Comparison of ENCODE assay signal across 8 mouse cellular contexts in genomic region chr8:124720938-124721861, GRCm38 (mm10). TPM values are rescaled to one million over a fixed set of nuclear protein-coding genes. Genes with fewer than 3 reads are reported as not detected.
DNase-seq lines count a peak whose midpoint lies in the region; ATAC-seq lines count a peak whose summit lies in the region.

No protein-coding gene starts in this region.

- 3% methylated on average over 31 of the region's 31 CpGs for WGBS in heart, embryonic 11.5 days (ENCODE audit: insufficient replicate concordance)
- 4% methylated on average over 31 of the region's 31 CpGs for WGBS in hindbrain, embryonic 10.5 days

- H3K9ac ChIP-seq in heart, embryonic 11.5 days (ENCODE audit: low read depth, low read length): peak overlapping the region; percentile 88

- no peaks in the 10 kb centered on the region for H3K36me3 ChIP-seq in heart, embryonic 11.5 days (ENCODE audit: control insufficient read depth, insufficient read depth, low read length)
- H3K36me3 ChIP-seq in hindbrain, embryonic 10.5 days: peaks cover 16% of the 10 kb centered on the region

- peaks cover 19% of the 10 kb centered on the region for H3K4me1 ChIP-seq in heart, embryonic 11.5 days (ENCODE audit: control insufficient read depth, insufficient read depth, low read length)
- H3K4me1 ChIP-seq in hindbrain, embryonic 10.5 days (replicated peaks): peaks cover 33% of the 10 kb centered on the region

- DNase-seq in heart, postnatal 10 days: no peak
- DNase-seq in 3T3-L1 (ENCODE audit: low read depth, low spot score): peak; percentile 31
- DNase-seq in R1 (ENCODE audit: low read depth, low spot score): peak; percentile 58
- no peak for DNase-seq in hindbrain, embryonic 10.5 days (ENCODE audit: low spot score)
- no peak for DNase-seq in urinary bladder, postnatal 25 days (ENCODE audit: low spot score)

- ATAC-seq in heart, embryonic 11.5 days (replicated peaks; ENCODE audit: insufficient number of reproducible peaks, low FRiP score, low TSS enrichment): peak; percentile 47
- peak; percentile 5; the same call in 1 of the 2 replicates for ATAC-seq in megakaryocyte progenitor cell, adult 5-6 weeks (replicated peaks; ENCODE audit: poor library complexity)
- ATAC-seq in inflammation-experienced regulatory T-cells, adult 6 months: no peak

- H3K4me3 ChIP-seq in heart, embryonic 11.5 days (ENCODE audit: low read depth, low read length): peak overlapping the region; percentile 98
- H3K4me3 ChIP-seq in hindbrain, embryonic 10.5 days: peak overlapping the region; percentile 99

- H3K4me2 ChIP-seq in heart, embryonic 11.5 days: peak overlapping the region; percentile 83

- H3K27me3 ChIP-seq in heart, embryonic 11.5 days (ENCODE audit: control insufficient read depth, insufficient read depth, low read length): no peaks in the 10 kb centered on the region
- H3K27me3 ChIP-seq in hindbrain, embryonic 10.5 days (ENCODE audit: insufficient read depth, poor library complexity, severe bottlenecking): no peaks in the 10 kb centered on the region

- H3K27ac ChIP-seq in heart, embryonic 11.5 days (ENCODE audit: low read depth, low read length): peak overlapping the region; percentile 29; the same call in 1 of the 2 replicates
- peak overlapping the region; percentile 92 for H3K27ac ChIP-seq in hindbrain, embryonic 10.5 days

- H3K9me3 ChIP-seq in heart, embryonic 11.5 days (replicated peaks; ENCODE audit: control insufficient read depth, low read length): no peaks in the 10 kb centered on the region
- no peaks in the 10 kb centered on the region for H3K9me3 ChIP-seq in hindbrain, embryonic 10.5 days

- intact Hi-C loops in heart, postnatal 10 days (cut with DNase I): no loop called here

RNA-seq across cellular contexts. Expression of gene Ttc13, which starts 0.6 kb away (rescaled TPM):
- polyA plus RNA-seq in heart, embryonic 11.5 days (2014; fragmentation: Nextera tagmentation; extraction: Ambion mirVana): 39.1 and 41.4 TPM in 2 replicates
- 10 to 100 TPM; 21.2 to 21.6 TPM for total RNA-seq in heart, postnatal 10 days (2021)
- polyA plus RNA-seq in hindbrain, embryonic 10.5 days (2016; fragmentation: Nextera tagmentation; extraction: Ambion mirVana): 49.2 and 49.7 TPM in 2 replicates
- 49.9 and 51.7 TPM in 2 replicates for total RNA-seq in megakaryocyte progenitor cell, adult 5-6 weeks (2015)
- 52.1 and 52.3 TPM in 2 replicates for total RNA-seq in megakaryocyte progenitor cell, adult 5-6 weeks (2017)
- polyA plus RNA-seq in inflammation-experienced regulatory T-cells, adult 6 months (2017; shearing (Covaris generic)): 10 to 100 TPM; 26.1 to 40.4 (median 39.4) TPM

RNA-seq across cellular contexts. Expression of gene Arv1, which starts 0.7 kb away (rescaled TPM):
- polyA plus RNA-seq in heart, embryonic 11.5 days (2014; fragmentation: Nextera tagmentation; extraction: Ambion mirVana): 14.7 and 20.3 TPM in 2 replicates
- total RNA-seq in heart, postnatal 10 days (2021): 1 to 10 TPM; 5.2 to 5.7 TPM
- polyA plus RNA-seq in hindbrain, embryonic 10.5 days (2016; fragmentation: Nextera tagmentation; extraction: Ambion mirVana): 34.3 and 38.1 TPM in 2 replicates
- 10.1 and 13.3 TPM in 2 replicates for total RNA-seq in megakaryocyte progenitor cell, adult 5-6 weeks (2015)
- 4.0 and 5.8 TPM in 2 replicates for total RNA-seq in megakaryocyte progenitor cell, adult 5-6 weeks (2017)
- polyA plus RNA-seq in inflammation-experienced regulatory T-cells, adult 6 months (2017; shearing (Covaris generic)): 10 to 100 TPM; 19.0 to 33.2 (median 27.3) TPM

RNA-seq across cellular contexts. Expression of gene Fam89a, which starts 30.4 kb away (rescaled TPM):
- polyA plus RNA-seq in heart, embryonic 11.5 days (2014; fragmentation: Nextera tagmentation; extraction: Ambion mirVana): 2.4 and 3.1 TPM in 2 replicates
- total RNA-seq in heart, postnatal 10 days (2021): 1 to 10 TPM; 1.8 TPM
- 4.3 and 6.7 TPM in 2 replicates for polyA plus RNA-seq in hindbrain, embryonic 10.5 days (2016; fragmentation: Nextera tagmentation; extraction: Ambion mirVana)
- total RNA-seq in megakaryocyte progenitor cell, adult 5-6 weeks (2015): not detected in 2 replicates
- not detected in 2 replicates for total RNA-seq in megakaryocyte progenitor cell, adult 5-6 weeks (2017)
- polyA plus RNA-seq in inflammation-experienced regulatory T-cells, adult 6 months (2017; shearing (Covaris generic)): under 1 TPM in 2 of 3 experiments, not detected in 1; 0.75 to 0.80 TPM

RNA-seq across cellular contexts. Expression of gene 2310022B05Rik, which starts 58.0 kb away (rescaled TPM):
- polyA plus RNA-seq in heart, embryonic 11.5 days (2014; fragmentation: Nextera tagmentation; extraction: Ambion mirVana): 38.4 and 42.9 TPM in 2 replicates
- total RNA-seq in heart, postnatal 10 days (2021): 100 to 1,000 TPM; 144 to 160 TPM
- 20.1 and 22.2 TPM in 2 replicates for polyA plus RNA-seq in hindbrain, embryonic 10.5 days (2016; fragmentation: Nextera tagmentation; extraction: Ambion mirVana)
- 6.3 and 7.0 TPM in 2 replicates for total RNA-seq in megakaryocyte progenitor cell, adult 5-6 weeks (2015)
- total RNA-seq in megakaryocyte progenitor cell, adult 5-6 weeks (2017): 3.0 and 3.1 TPM in 2 replicates
- polyA plus RNA-seq in inflammation-experienced regulatory T-cells, adult 6 months (2017; shearing (Covaris generic)): 1 to 10 TPM in 2 of 3 experiments, under 1 TPM in 1; 0.60 to 1.6 (median 1.6) TPM

Comparison
In these comparisons a context has a peak if more than half of its experiments do, and no peak if none do; other contexts are left out.
1. DNase-seq: peak in 3T3-L1 (single experiment) and R1 (single experiment); none in heart, postnatal 10 days (0 of 2), hindbrain, embryonic 10.5 days (single experiment) and urinary bladder, postnatal 25 days (single experiment).